Mouse (Mus musculus): ENCODE measurements around the gene Mcemp1. TPM values are rescaled to one million over a fixed set of nuclear protein-coding genes. Genes with fewer than 3 reads are reported as not detected.

Mcemp1 gene
- total RNA-seq, 1 experiment = 0.22 TPM

GRCm38 (mm10) chr8:3678831-3679230, 13.3 kb downstream of the Mcemp1 start:
- H3K9ac ChIP-seq (ENCODE audit: insufficient read depth, low read depth, low read length, poor library complexity, severe bottlenecking) = peak overlapping the region; percentile 63
- peak overlapping the region; percentile 61 to 65 for H3K4me3 ChIP-seq (ENCODE audit: insufficient read depth in 1 of 2, low read depth in 1 of 2, low read length in 2 of 2, poor library complexity in 1 of 2, severe bottlenecking in 1 of 2)
- in situ Hi-C loops (cut with MboI; ENCODE audit: low sequenced_read_pairs in 2 of 2, unreplicated experiment in 2 of 2) = loop anchor here in 1 of 2 experiments (10.0 kb wide), 1 partner anchor 394 kb away; no protein-coding TSS in a partner anchor
- no peak overlapping the region for H3K27ac ChIP-seq (ENCODE audit: insufficient read depth, low read depth, low read length, poor library complexity, severe bottlenecking)
- DNase-seq (ENCODE audit: low read depth, low spot score) = no peak
- no peak for TF ChIP-seq CHD2 (IDR thresholded peaks at IDR 0.05; ENCODE audit: low read depth, low read length)
- TF ChIP-seq MAFK (IDR thresholded peaks at IDR 0.05; ENCODE audit: insufficient read depth, low read depth, low read length) = no peak
- no peak for TF ChIP-seq ZC3H11A (IDR thresholded peaks at IDR 0.05; ENCODE audit: borderline replicate concordance, low read depth, low read length)
- TF ChIP-seq HCFC1 (IDR thresholded peaks at IDR 0.05; ENCODE audit: borderline replicate concordance, insufficient read depth, low read length) = no peak
- TF ChIP-seq ZNF384 (IDR thresholded peaks at IDR 0.05; ENCODE audit: low read depth, low read length) = no peak
- peaks cover 4 to 5% of the 10 kb centered on the region in 2 experiments; a peak in 3 of 4 replicates for H3K4me1 ChIP-seq (ENCODE audit: control insufficient read depth in 2 of 2, insufficient read depth in 2 of 2, low read length in 2 of 2, poor library complexity in 1 of 2)
- no peaks in the 10 kb centered on the region for H3K9me3 ChIP-seq (ENCODE audit: control insufficient read depth, insufficient read depth, low read depth, low read length)
- peaks cover 10% of the 10 kb centered on the region for H3K36me3 ChIP-seq (ENCODE audit: control insufficient read depth, insufficient read depth, low read length, poor library complexity, severe bottlenecking)

GRCm38 (mm10) chr8:3679236-3679635, 13.7 kb downstream of the Mcemp1 start:
- Histone ChIP-seq H3K36me3 (ENCODE audit: control insufficient read depth, insufficient read depth, low read length, poor library complexity, severe bottlenecking) (peaks cover 10% of the 10 kb centered on the region), H3K9me3 (ENCODE audit: control insufficient read depth, insufficient read depth, low read depth, low read length) (no peaks in the 10 kb centered on the region), H3K9ac (ENCODE audit: insufficient read depth, low read depth, low read length, poor library complexity, severe bottlenecking) (peak overlapping the region; percentile 63; the same call in 1 of the 2 replicates), H3K27ac (ENCODE audit: insufficient read depth, low read depth, low read length, poor library complexity, severe bottlenecking) (no peak overlapping the region), H3K4me1 (ENCODE audit: control insufficient read depth in 2 of 2, insufficient read depth in 2 of 2, low read length in 2 of 2, poor library complexity in 1 of 2) (peaks cover 4 to 5% of the 10 kb centered on the region in 2 experiments; a peak in 3 of 4 replicates), H3K4me3 (ENCODE audit: insufficient read depth in 1 of 2, low read depth in 1 of 2, low read length in 2 of 2, poor library complexity in 1 of 2, severe bottlenecking in 1 of 2) (peak overlapping the region; percentile 61 to 65)
- no peak for DNase-seq (ENCODE audit: low read depth, low spot score)
- in situ Hi-C loops (cut with MboI; ENCODE audit: low sequenced_read_pairs in 2 of 2, unreplicated experiment in 2 of 2) = loop anchor here in 1 of 2 experiments (10.0 kb wide), 1 partner anchor 394 kb away; no protein-coding TSS in a partner anchor
- no peak for TF ChIP-seq CHD2 (IDR thresholded peaks at IDR 0.05; ENCODE audit: low read depth, low read length)
- no peak for TF ChIP-seq HCFC1 (IDR thresholded peaks at IDR 0.05; ENCODE audit: borderline replicate concordance, insufficient read depth, low read length)
- no peak for TF ChIP-seq ZC3H11A (IDR thresholded peaks at IDR 0.05; ENCODE audit: borderline replicate concordance, low read depth, low read length)
- TF ChIP-seq MAFK (IDR thresholded peaks at IDR 0.05; ENCODE audit: insufficient read depth, low read depth, low read length) = no peak
- TF ChIP-seq ZNF384 (IDR thresholded peaks at IDR 0.05; ENCODE audit: low read depth, low read length) = no peak

GRCm38 (mm10) chr8:3679656-3680055, 14.1 kb downstream of the Mcemp1 start:
- DNase-seq (ENCODE audit: low read depth, low spot score) = no peak
- no peak overlapping the region for H3K9ac ChIP-seq (ENCODE audit: insufficient read depth, low read depth, low read length, poor library complexity, severe bottlenecking)
- peaks cover 10% of the 10 kb centered on the region for H3K36me3 ChIP-seq (ENCODE audit: control insufficient read depth, insufficient read depth, low read length, poor library complexity, severe bottlenecking)
- H3K4me3 ChIP-seq (ENCODE audit: insufficient read depth in 1 of 2, low read depth in 1 of 2, low read length in 2 of 2, poor library complexity in 1 of 2, severe bottlenecking in 1 of 2) = peak overlapping the region in 1 of 2 experiments; percentile 65; a peak in 3 of 4 replicates
- no peak for TF ChIP-seq ZNF384 (IDR thresholded peaks at IDR 0.05; ENCODE audit: low read depth, low read length)
- TF ChIP-seq MAFK (IDR thresholded peaks at IDR 0.05; ENCODE audit: insufficient read depth, low read depth, low read length) = no peak
- no peak for TF ChIP-seq ZC3H11A (IDR thresholded peaks at IDR 0.05; ENCODE audit: borderline replicate concordance, low read depth, low read length)
- in situ Hi-C loops (cut with MboI; ENCODE audit: low sequenced_read_pairs in 2 of 2, unreplicated experiment in 2 of 2) = loop anchor here in 1 of 2 experiments (10.0 kb wide), 1 partner anchor 395 kb away; no protein-coding TSS in a partner anchor
- no peak overlapping the region for H3K27ac ChIP-seq (ENCODE audit: insufficient read depth, low read depth, low read length, poor library complexity, severe bottlenecking)
- no peaks in the 10 kb centered on the region for H3K9me3 ChIP-seq (ENCODE audit: control insufficient read depth, insufficient read depth, low read depth, low read length)
- peaks cover 4 to 5% of the 10 kb centered on the region in 2 experiments; a peak in 3 of 4 replicates for H3K4me1 ChIP-seq (ENCODE audit: control insufficient read depth in 2 of 2, insufficient read depth in 2 of 2, low read length in 2 of 2, poor library complexity in 1 of 2)

- no peak overlapping the region for H3K27ac ChIP-seq (ENCODE audit: insufficient read depth, low read depth, low read length, poor library complexity, severe bottlenecking)
- DNase-seq (ENCODE audit: low read depth, low spot score) = no peak
- no peak overlapping the region for H3K9ac ChIP-seq (ENCODE audit: insufficient read depth, low read depth, low read length, poor library complexity, severe bottlenecking)
- peaks cover 3 to 4% of the 10 kb centered on the region in 2 experiments; a peak in 2 of 4 replicates for H3K4me1 ChIP-seq (ENCODE audit: control insufficient read depth in 2 of 2, insufficient read depth in 2 of 2, low read length in 2 of 2, poor library complexity in 1 of 2)
- H3K9me3 ChIP-seq (ENCODE audit: control insufficient read depth, insufficient read depth, low read depth, low read length) = no peaks in the 10 kb centered on the region
- in situ Hi-C loops (cut with MboI; ENCODE audit: low sequenced_read_pairs in 2 of 2, unreplicated experiment in 2 of 2) = no loop called here
- H3K4me3 ChIP-seq (ENCODE audit: insufficient read depth in 1 of 2, low read depth in 1 of 2, low read length in 2 of 2, poor library complexity in 1 of 2, severe bottlenecking in 1 of 2) = no peak overlapping the region
- TF ChIP-seq HCFC1 (IDR thresholded peaks at IDR 0.05; ENCODE audit: borderline replicate concordance, insufficient read depth, low read length) (no peak), ZC3H11A (IDR thresholded peaks at IDR 0.05; ENCODE audit: borderline replicate concordance, low read depth, low read length) (no peak), CHD2 (IDR thresholded peaks at IDR 0.05; ENCODE audit: low read depth, low read length) (no peak), MAFK (IDR thresholded peaks at IDR 0.05; ENCODE audit: insufficient read depth, low read depth, low read length) (no peak), ZNF384 (IDR thresholded peaks at IDR 0.05; ENCODE audit: low read depth, low read length) (no peak)
- peaks cover 10% of the 10 kb centered on the region for H3K36me3 ChIP-seq (ENCODE audit: control insufficient read depth, insufficient read depth, low read length, poor library complexity, severe bottlenecking)
Measured at GRCm38 (mm10) chr8:3682435-3682834, 16.9 kb downstream of the Mcemp1 start.

Measured in ES-E14 (cell line).